Comparison of ENCODE assay signal across 16 mouse cellular contexts in the genomic region with DNA sequence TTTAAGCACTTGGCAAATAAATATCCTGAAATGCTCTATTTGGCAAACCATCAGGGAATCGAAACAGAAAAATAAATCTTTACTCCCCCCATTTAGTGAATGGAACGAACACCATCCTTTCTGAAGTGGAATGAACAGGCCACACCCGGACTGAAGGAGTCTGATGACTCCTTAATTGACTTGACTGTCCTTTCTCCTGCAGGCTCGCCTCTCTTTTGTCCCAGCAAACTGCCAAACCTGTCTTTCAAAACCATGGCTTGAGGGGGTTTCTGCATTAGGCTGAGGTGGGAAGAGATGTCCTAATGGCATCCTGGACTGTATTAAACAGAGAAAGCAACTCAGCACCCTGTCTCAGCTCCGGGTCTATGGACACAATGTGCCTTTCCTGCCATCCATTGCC.
"Had no signal": no experiment of that assay in that cellular context is flagged by ENCODE, and none has a peak within 500 bp of the region (broad histone marks: within the 10 kb centered on the region; RNA-seq: fewer than 3 reads in every experiment).

No protein-coding gene starts in this region.

- H3K4me2 ChIP-seq: limb, embryonic 12.5 days; neural tube, embryonic 12.5 days; stomach, embryonic 15.5 days had no signal

- DNase-seq: kidney, adult 8-10 months; kidney, postnatal 25 days; layer of hippocampus, adult 9-11 months; layer of hippocampus, postnatal 36 days; liver; lung, adult 2 months; lung, postnatal 10 days; midbrain, embryonic 14.5 days; spleen, adult 18-20 months; thymus, adult 18-20 months; thymus, postnatal 14 days had no signal

- H3K27ac ChIP-seq: limb, embryonic 12.5 days; liver, embryonic 14.5 days; macrophage; neural tube, embryonic 12.5 days; stomach, embryonic 15.5 days had no signal

- H3K4me3 ChIP-seq: limb, embryonic 12.5 days; neural tube, embryonic 12.5 days; stomach, embryonic 15.5 days had no signal

- H3K9me3 ChIP-seq: limb, embryonic 12.5 days; neural tube, embryonic 12.5 days; stomach, embryonic 15.5 days had no signal

- H3K36me3 ChIP-seq: limb, embryonic 12.5 days; neural tube, embryonic 12.5 days; stomach, embryonic 15.5 days had no signal

- H3K27me3 ChIP-seq: limb, embryonic 12.5 days; neural tube, embryonic 12.5 days; stomach, embryonic 15.5 days had no signal

- H3K9ac ChIP-seq: limb, embryonic 12.5 days; liver, embryonic 14.5 days; neural tube, embryonic 12.5 days; stomach, embryonic 15.5 days had no signal

- H3K4me1 ChIP-seq: limb, embryonic 12.5 days; neural tube, embryonic 12.5 days had no signal
